Comparison of ENCODE assay signal across 12 mouse cellular contexts in genomic region chr17:26464481-26464880, GRCm38 (mm10). TPM values are rescaled to one million over a fixed set of nuclear protein-coding genes. Genes with fewer than 3 reads are reported as not detected.
DNase-seq lines count a peak whose midpoint lies in the region; ATAC-seq lines count a peak whose summit lies in the region.
"Had no signal": no experiment of that assay in that cellular context is flagged by ENCODE, and none has a peak within 500 bp of the region (broad histone marks: within the 10 kb centered on the region; RNA-seq: fewer than 3 reads in every experiment).

No protein-coding gene starts in this region.

- 0 out of 2 replicates have a peak overlapping the region, but pooled peaks have one; percentile 11 for H3K9ac ChIP-seq in heart, embryonic 13.5 days
- H3K9ac ChIP-seq in liver, embryonic 11.5 days (ENCODE audit: low read depth, low read length): no peak overlapping the region
- no peak overlapping the region for H3K9ac ChIP-seq in liver, embryonic 12.5 days
- H3K9ac ChIP-seq in heart, embryonic 16.5 days (ENCODE audit: low read length): no peak overlapping the region
- H3K9ac ChIP-seq in lung, embryonic 15.5 days: no peak overlapping the region
- H3K9ac ChIP-seq in forebrain, embryonic 12.5 days: no peak overlapping the region

- no peak for DNase-seq in heart, adult 18-20 months
- no peak for DNase-seq in liver, embryonic 11.5 days (ENCODE audit: low spot score)
- DNase-seq in gastrocnemius, postnatal 14 days: no peak
- DNase-seq: thymus, adult 18-20 months had no signal

- no peaks in the 10 kb centered on the region for H3K9me3 ChIP-seq in heart, embryonic 13.5 days
- no peaks in the 10 kb centered on the region for H3K9me3 ChIP-seq in liver, embryonic 11.5 days (ENCODE audit: control insufficient read depth, low read length)
- H3K9me3 ChIP-seq in liver, embryonic 12.5 days (replicated peaks): no peaks in the 10 kb centered on the region
- no peaks in the 10 kb centered on the region for H3K9me3 ChIP-seq in heart, embryonic 16.5 days (replicated peaks; ENCODE audit: control insufficient read depth, low read length)
- H3K9me3 ChIP-seq in lung, embryonic 15.5 days: no peaks in the 10 kb centered on the region
- no peaks in the 10 kb centered on the region for H3K9me3 ChIP-seq in forebrain, embryonic 12.5 days
- H3K9me3 ChIP-seq: hindbrain, embryonic 13.5 days; megakaryocyte, embryonic 14.5 days had no signal

- peaks cover 13% of the 10 kb centered on the region for H3K27me3 ChIP-seq in heart, embryonic 13.5 days (replicated peaks)
- no peaks in the 10 kb centered on the region for H3K27me3 ChIP-seq in liver, embryonic 11.5 days (replicated peaks; ENCODE audit: control insufficient read depth, insufficient read depth, low read length)
- peaks cover 14% of the 10 kb centered on the region; the same call in 1 of the 2 replicates for H3K27me3 ChIP-seq in liver, embryonic 12.5 days (replicated peaks)
- H3K27me3 ChIP-seq in heart, embryonic 16.5 days (ENCODE audit: control insufficient read depth, insufficient read depth, low read length): no peaks in the 10 kb centered on the region
- no peaks in the 10 kb centered on the region for H3K27me3 ChIP-seq in lung, embryonic 15.5 days
- H3K27me3 ChIP-seq in forebrain, embryonic 12.5 days: peaks cover 29% of the 10 kb centered on the region; the same call in 1 of the 2 replicates

- 78% methylated on average over 9 of the region's 9 CpGs for WGBS in heart, embryonic 13.5 days
- WGBS in liver, embryonic 11.5 days: 77% methylated on average over 9 of the region's 9 CpGs
- 68% methylated on average over 9 of the region's 9 CpGs for WGBS in liver, embryonic 12.5 days (ENCODE audit: insufficient replicate concordance)
- 75% methylated on average over 9 of the region's 9 CpGs for WGBS in heart, embryonic 16.5 days
- WGBS in lung, embryonic 15.5 days: 72% methylated on average over 9 of the region's 9 CpGs
- 81% methylated on average over 9 of the region's 9 CpGs for WGBS in forebrain, embryonic 12.5 days

- intact Hi-C loops in gastrocnemius, postnatal 14 days (cut with DNase I; ENCODE audit: low total_unique reads): loop anchor here (2.0 kb wide), 1 partner anchor 176 kb away; no protein-coding TSS in a partner anchor

- no peak overlapping the region for H3K4me2 ChIP-seq in heart, embryonic 13.5 days
- H3K4me2 ChIP-seq in liver, embryonic 11.5 days: no peak overlapping the region
- H3K4me2 ChIP-seq in liver, embryonic 12.5 days: no peak overlapping the region
- H3K4me2 ChIP-seq in heart, embryonic 16.5 days (ENCODE audit: low read depth, low read length): no peak overlapping the region
- H3K4me2 ChIP-seq in lung, embryonic 15.5 days: no peak overlapping the region
- H3K4me2 ChIP-seq in forebrain, embryonic 12.5 days: no peak overlapping the region
- H3K4me2 ChIP-seq: hindbrain, embryonic 13.5 days had no signal

- H3K4me1 ChIP-seq in heart, embryonic 13.5 days: peaks cover 28% of the 10 kb centered on the region
- 0 out of 2 replicates have a peak, but pooled peaks cover 2% of the 10 kb centered on the region for H3K4me1 ChIP-seq in liver, embryonic 11.5 days (replicated peaks; ENCODE audit: control insufficient read depth, insufficient read depth, low read length)
- 0 out of 2 replicates have a peak, but pooled peaks cover 3% of the 10 kb centered on the region for H3K4me1 ChIP-seq in liver, embryonic 12.5 days
- peaks cover 14% of the 10 kb centered on the region for H3K4me1 ChIP-seq in heart, embryonic 16.5 days (ENCODE audit: control insufficient read depth, insufficient read depth, low read length)
- H3K4me1 ChIP-seq in lung, embryonic 15.5 days: peaks cover 15% of the 10 kb centered on the region; the same call in 1 of the 2 replicates
- H3K4me1 ChIP-seq in forebrain, embryonic 12.5 days: peaks cover 3% of the 10 kb centered on the region; the same call in 1 of the 2 replicates

- no peak for ATAC-seq in heart, embryonic 13.5 days (ENCODE audit: extremely low read depth, insufficient number of reproducible peaks, low FRiP score, low TSS enrichment)
- ATAC-seq in liver, embryonic 11.5 days (replicated peaks; ENCODE audit: low FRiP score): no peak
- ATAC-seq in liver, embryonic 12.5 days: no peak
- no peak for ATAC-seq in heart, embryonic 16.5 days (replicated peaks; ENCODE audit: extremely low read depth, insufficient read depth, low FRiP score)
- 0 out of 2 replicates have a peak, but pooled peaks have one; percentile 31 for ATAC-seq in lung, embryonic 15.5 days (ENCODE audit: borderline replicate concordance, extremely low read depth, low FRiP score, low TSS enrichment)
- ATAC-seq in forebrain, embryonic 12.5 days (ENCODE audit: low FRiP score): no peak

- H3K27ac ChIP-seq in heart, embryonic 13.5 days (replicated peaks): peak overlapping the region; percentile 59
- H3K27ac ChIP-seq in liver, embryonic 11.5 days (ENCODE audit: low read depth, low read length): peak overlapping the region; percentile 43
- H3K27ac ChIP-seq in liver, embryonic 12.5 days: no peak overlapping the region
- H3K27ac ChIP-seq in heart, embryonic 16.5 days (ENCODE audit: low read length): peak overlapping the region; percentile 46
- peak overlapping the region; percentile 47 for H3K27ac ChIP-seq in lung, embryonic 15.5 days
- no peak overlapping the region for H3K27ac ChIP-seq in forebrain, embryonic 12.5 days
- H3K27ac ChIP-seq: hindbrain, embryonic 13.5 days had no signal

- no peak overlapping the region for H3K4me3 ChIP-seq in heart, embryonic 13.5 days
- H3K4me3 ChIP-seq in liver, embryonic 11.5 days (ENCODE audit: low read depth, low read length): no peak overlapping the region
- no peak overlapping the region for H3K4me3 ChIP-seq in liver, embryonic 12.5 days
- H3K4me3 ChIP-seq in heart, embryonic 16.5 days (ENCODE audit: low read length): no peak overlapping the region
- H3K4me3 ChIP-seq in lung, embryonic 15.5 days: no peak overlapping the region
- no peak overlapping the region for H3K4me3 ChIP-seq in forebrain, embryonic 12.5 days (replicated peaks)
- H3K4me3 ChIP-seq: erythroblast, embryonic 14.5 days; hindbrain, embryonic 13.5 days; megakaryocyte, embryonic 14.5 days had no signal

- no peaks in the 10 kb centered on the region for H3K36me3 ChIP-seq in heart, embryonic 13.5 days
- no peaks in the 10 kb centered on the region for H3K36me3 ChIP-seq in liver, embryonic 11.5 days (ENCODE audit: control insufficient read depth, insufficient read depth, low read length)
- H3K36me3 ChIP-seq in liver, embryonic 12.5 days: no peaks in the 10 kb centered on the region
- no peaks in the 10 kb centered on the region for H3K36me3 ChIP-seq in heart, embryonic 16.5 days (ENCODE audit: control insufficient read depth, insufficient read depth)
- no peaks in the 10 kb centered on the region for H3K36me3 ChIP-seq in lung, embryonic 15.5 days
- H3K36me3 ChIP-seq in forebrain, embryonic 12.5 days (replicated peaks): no peaks in the 10 kb centered on the region
- H3K36me3 ChIP-seq: hindbrain, embryonic 13.5 days had no signal

RNA-seq across cellular contexts. Expression of gene Neurl1b, which starts 49.9 kb away (rescaled TPM):
- polyA plus RNA-seq in heart, embryonic 13.5 days (2015; fragmentation: Nextera tagmentation; extraction: Ambion mirVana): 2.1 and 2.3 TPM in 2 replicates
- total RNA-seq in heart, adult 18-20 months (2021): 1 to 10 TPM; 5.6 to 5.9 TPM
- 0.08 and 0.12 TPM in 2 replicates for polyA plus RNA-seq in liver, embryonic 11.5 days (2014; fragmentation: Nextera tagmentation; extraction: Ambion mirVana)
- 0.06 and 0.10 TPM in 2 replicates for polyA plus RNA-seq in liver, embryonic 12.5 days (2016; fragmentation: Nextera tagmentation; extraction: Ambion mirVana)
- 3.0 and 3.3 TPM in 2 replicates for polyA plus RNA-seq in heart, embryonic 16.5 days (2015; fragmentation: Nextera tagmentation; extraction: Ambion mirVana)
- polyA plus RNA-seq in lung, embryonic 15.5 days (2015; fragmentation: Nextera tagmentation; extraction: Ambion mirVana): 1.8 and 2.0 TPM in 2 replicates
- total RNA-seq in gastrocnemius, postnatal 14 days (2021): 1 to 10 TPM; 8.4 TPM
- polyA plus RNA-seq in forebrain, embryonic 12.5 days (2016; fragmentation: Nextera tagmentation; extraction: Ambion mirVana): 0.57 and 0.72 TPM in 2 replicates
- polyA plus RNA-seq: erythroblast, embryonic 14.5 days had no signal

Comparison
In these comparisons a context has a peak if more than half of its experiments do, and no peak if none do; other contexts are left out.
1. H3K27ac ChIP-seq: peak in heart, embryonic 13.5 days (single experiment), liver, embryonic 11.5 days (single experiment), heart, embryonic 16.5 days (single experiment) and lung, embryonic 15.5 days (single experiment); none in liver, embryonic 12.5 days (single experiment) and forebrain, embryonic 12.5 days (single experiment).